Mouse (Mus musculus) C2C12 (cell line): ENCODE measurements around the gene Spry2. TPM values are rescaled to one million over a fixed set of nuclear protein-coding genes. Genes with fewer than 3 reads are reported as not detected.

ENCODE experiments used
- H3K27me3 ChIP-seq: one replicate; pipeline ENCODE4 v1.6.1; 2011; ENCODE audit not compliant: control insufficient read depth, insufficient read depth, insufficient read length
- H3K36me3 ChIP-seq: one replicate; pipeline ENCODE4 v1.6.1; 2011; ENCODE audit not compliant: control insufficient read depth, insufficient read depth
- H3K4me3 ChIP-seq: one replicate; pipeline ENCODE4 v1.5.1; 2011; ENCODE audit warnings: mild to moderate bottlenecking, control low read depth; ENCODE audit not compliant: poor library complexity, insufficient read depth, severe bottlenecking
- H3K79me2 ChIP-seq: one replicate; pipeline ENCODE4 v1.6.1; 2011; ENCODE audit not compliant: control insufficient read depth, insufficient read depth
- H3K79me3 ChIP-seq: one replicate; pipeline ENCODE4 v1.6.1; 2011; ENCODE audit warnings: low read depth, control low read depth
- H3ac ChIP-seq: one replicate; pipeline ENCODE3; 2011; ENCODE audit warnings: low read depth; ENCODE audit not compliant: control insufficient read depth, insufficient read length
- CEBPB ChIP-seq: IDR thresholded peaks from one replicate; pipeline ENCODE4 v1.6.1; 2011; ENCODE audit warnings: low read depth, mild to moderate bottlenecking, control low read depth, moderate library complexity
- CTCF ChIP-seq: IDR thresholded peaks from one replicate; pipeline ENCODE4 v1.5.1; 2011; ENCODE audit not compliant: control insufficient read depth, insufficient read depth, insufficient read length
- FOSL1 ChIP-seq: IDR thresholded peaks from one replicate; pipeline ENCODE4 v1.8.0; 2011; ENCODE audit warnings: mild to moderate bottlenecking, low read length; ENCODE audit not compliant: poor library complexity, insufficient read depth, severe bottlenecking
- MAX ChIP-seq: IDR thresholded peaks from one replicate; pipeline ENCODE4 v1.6.1; 2011; ENCODE audit warnings: mild to moderate bottlenecking, control low read depth
- MYOD1 ChIP-seq: IDR thresholded peaks from one replicate; pipeline ENCODE4 v1.6.1; 2011; ENCODE audit warnings: low read depth; ENCODE audit not compliant: control insufficient read depth, insufficient read length
- MYOG ChIP-seq: IDR thresholded peaks from one replicate; pipeline ENCODE4 v1.6.1; 2011; ENCODE audit not compliant: control insufficient read depth, insufficient read length; ENCODE audit errors: extremely low read depth
- USF1 ChIP-seq: IDR thresholded peaks from one replicate; pipeline ENCODE4 v1.6.1; 2011; ENCODE audit warnings: low read depth, mild to moderate bottlenecking, control low read depth, moderate library complexity
- polyA plus RNA-seq: library from polyadenylated mRNA; unstranded; fragments of >200 nt; fragmentation: generic; extraction: Trizol; gene quantifications from one replicate; pipeline ENCODE4 v1.2.1, GENCODE M21; 2012; ENCODE audit warnings: missing spikeins

Spry2 gene
- polyA plus RNA-seq, 1 experiment: 51.8 TPM

DNA sequence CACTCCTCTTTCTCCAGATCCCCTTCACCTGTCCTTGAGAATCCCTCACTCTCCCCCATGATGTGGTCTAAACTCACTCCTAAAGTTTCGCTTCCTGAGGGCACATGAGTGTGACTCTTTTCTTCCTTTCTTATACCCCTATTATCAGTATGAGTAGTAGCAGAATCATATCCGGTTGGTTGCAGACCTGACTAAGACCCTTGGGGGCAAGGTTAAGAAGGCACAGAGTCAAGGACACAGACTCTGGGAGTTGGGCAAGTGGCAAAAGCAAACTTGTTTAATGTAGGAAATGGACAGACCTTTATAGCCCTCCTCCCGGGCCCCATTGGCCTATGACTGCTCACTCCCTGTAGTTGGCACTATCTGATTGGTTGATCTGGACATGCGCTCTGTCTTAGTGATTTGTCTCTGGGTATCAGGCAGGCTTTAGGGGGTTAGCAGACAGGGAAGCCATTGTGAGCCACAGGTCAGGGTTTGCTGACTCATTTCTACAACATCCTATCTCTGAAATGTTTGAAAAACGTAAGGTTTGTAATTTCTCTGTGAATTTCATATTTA, 31.2 kb downstream of the Spry2 start:
- Histone ChIP-seq H3K36me3 (no peaks in the 10 kb centered on the region), H3K4me3 (no peak overlapping the region), H3K79me3 (no peaks in the 10 kb centered on the region), H3K27me3 (no peaks in the 10 kb centered on the region), H3K79me2 (no peaks in the 10 kb centered on the region), H3ac (no peak overlapping the region)
- TF ChIP-seq FOSL1: no peak
- no peak for TF ChIP-seq CEBPB
- TF ChIP-seq MAX: no peak
- no peak for TF ChIP-seq MYOD1
- no peak for TF ChIP-seq USF1
- no peak for TF ChIP-seq MYOG
- no peak for TF ChIP-seq CTCF

GRCm38 (mm10) chr14:105862199-105862598, 34.4 kb downstream of the Spry2 start:
- Histone ChIP-seq H3K36me3 (no peaks in the 10 kb centered on the region), H3K27me3 (no peaks in the 10 kb centered on the region), H3K79me2 (no peaks in the 10 kb centered on the region), H3K79me3 (no peaks in the 10 kb centered on the region), H3ac (no peak overlapping the region), H3K4me3 (no peak overlapping the region)
- TF ChIP-seq MYOG (no peak), CTCF (no peak), USF1 (no peak), CEBPB (no peak), MAX (no peak), MYOD1 (no peak), FOSL1 (no peak)

DNA sequence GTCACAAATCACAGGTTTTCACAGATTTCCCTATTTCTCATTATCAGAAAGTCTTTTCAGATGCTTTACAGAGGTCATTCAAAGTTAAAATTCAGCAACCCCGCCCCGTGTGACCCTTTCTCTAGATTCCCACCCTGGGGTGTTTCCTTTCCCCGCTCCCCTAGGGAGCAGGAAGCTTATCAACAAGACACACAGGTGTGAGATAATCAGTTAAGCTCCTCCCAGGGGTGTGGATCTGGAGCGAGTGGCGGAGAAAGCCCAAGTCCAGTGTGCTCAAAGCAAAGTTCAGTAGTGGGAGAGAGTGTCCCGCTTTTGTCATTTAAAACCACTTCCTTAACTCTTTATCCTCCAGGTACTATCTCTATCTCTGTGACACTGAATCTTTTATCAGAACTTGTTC, 35.7 kb downstream of the Spry2 start:
- H3K79me2 ChIP-seq: no peaks in the 10 kb centered on the region
- no peaks in the 10 kb centered on the region for H3K27me3 ChIP-seq
- no peak overlapping the region for H3K4me3 ChIP-seq
- no peak for TF ChIP-seq FOSL1
- TF ChIP-seq CEBPB: no peak
- TF ChIP-seq USF1: no peak
- TF ChIP-seq CTCF: no peak
- no peak for TF ChIP-seq MAX
- no peak for TF ChIP-seq MYOG
- no peak for TF ChIP-seq MYOD1
- no peak overlapping the region for H3ac ChIP-seq
- H3K79me3 ChIP-seq: no peaks in the 10 kb centered on the region
- no peaks in the 10 kb centered on the region for H3K36me3 ChIP-seq

DNA sequence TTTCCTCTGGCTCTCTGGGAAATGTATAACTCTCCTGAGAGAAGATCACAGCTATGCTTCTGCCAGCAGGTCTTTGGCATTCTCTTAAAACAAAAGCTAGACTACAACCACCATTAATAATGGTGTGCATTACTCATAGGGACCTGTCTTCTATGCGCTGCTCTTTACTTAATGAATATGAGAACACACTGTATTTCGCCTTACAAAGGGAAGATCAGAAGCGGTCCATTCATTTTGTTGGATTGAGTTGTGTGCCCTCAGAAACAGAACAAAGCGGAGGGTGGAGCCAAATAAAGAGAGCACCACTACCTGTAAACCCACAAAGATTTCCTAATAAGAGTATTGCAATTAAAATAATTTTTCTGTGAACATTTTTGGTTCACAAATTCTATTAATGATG, 36.3 kb downstream of the Spry2 start:
- Histone ChIP-seq H3K79me2 (no peaks in the 10 kb centered on the region), H3ac (no peak overlapping the region), H3K4me3 (no peak overlapping the region), H3K27me3 (no peaks in the 10 kb centered on the region), H3K79me3 (no peaks in the 10 kb centered on the region), H3K36me3 (no peaks in the 10 kb centered on the region)
- TF ChIP-seq MAX (no peak), CTCF (no peak), MYOD1 (no peak), CEBPB (no peak), FOSL1 (no peak), USF1 (no peak), MYOG (no peak)

- no peaks in the 10 kb centered on the region for H3K79me2 ChIP-seq
- H3ac ChIP-seq: no peak overlapping the region
- no peaks in the 10 kb centered on the region for H3K27me3 ChIP-seq
- no peak overlapping the region for H3K4me3 ChIP-seq
- TF ChIP-seq USF1: no peak
- TF ChIP-seq MAX: no peak
- no peak for TF ChIP-seq MYOD1
- no peak for TF ChIP-seq FOSL1
- no peak for TF ChIP-seq CTCF
- TF ChIP-seq CEBPB: no peak
- TF ChIP-seq MYOG: no peak
- no peaks in the 10 kb centered on the region for H3K36me3 ChIP-seq
- no peaks in the 10 kb centered on the region for H3K79me3 ChIP-seq
Measured at GRCm38 (mm10) chr14:105859876-105860275, 36.7 kb downstream of the Spry2 start.
